Mouse (Mus musculus) CH12.LX (cell line): ENCODE results near the gene Cyb5rl. TPM values are rescaled to one million over a fixed set of nuclear protein-coding genes. Genes with fewer than 3 reads are reported as not detected.

ENCODE experiments used
- DNase-seq: peaks from one replicate; pipeline ENCODE4 v3.0.0-alpha.2; 2013; ENCODE audit errors: extremely low read depth
- H3K27ac ChIP-seq: 2 replicates; pipeline ENCODE4 v1.5.1; 2012; ENCODE audit warnings: low read depth, mild to moderate bottlenecking, control low read depth, moderate library complexity; ENCODE audit not compliant: insufficient read depth
- H3K27me3 ChIP-seq: replicated peaks from 2 replicates; pipeline ENCODE3; 2012; ENCODE audit warnings: inconsistent platforms
- H3K36me3 ChIP-seq, 2 experiments: replicated peaks in 1 of 2; 2 replicates each; pipeline versions ENCODE3 to v1.6.1; 2012; ENCODE audit warnings: inconsistent platforms in 1 of 2, low read length in 1 of 2, mild to moderate bottlenecking in 1 of 2, mixed read lengths in 1 of 2, moderate library complexity in 1 of 2; ENCODE audit not compliant: control insufficient read depth in 1 of 2, insufficient read depth in 1 of 2
- H3K4me1 ChIP-seq, 2 experiments: 2 replicates each; pipeline ENCODE4 v1.6.1; 2012; ENCODE audit warnings: inconsistent platforms in 1 of 2, moderate library complexity in 1 of 2; ENCODE audit not compliant: insufficient read depth in 2 of 2, control insufficient read depth in 1 of 2
- H3K4me2 ChIP-seq: 2 replicates; pipeline ENCODE4 v1.6.1; 2012; ENCODE audit warnings: low read depth, mild to moderate bottlenecking, control low read depth; ENCODE audit not compliant: poor library complexity, insufficient read depth, severe bottlenecking
- H3K4me3 ChIP-seq, 3 experiments: fragments of 150-350 bp in 1 of 3; sonication (generic) in 1 of 3; replicated peaks in 1 of 3; 2 replicates each; pipeline versions ENCODE3 to v1.5.1; 2011 to 2012; ENCODE audit warnings: low read depth in 2 of 3, low read length in 2 of 3, mild to moderate bottlenecking in 2 of 3, moderate library complexity in 2 of 3, control low read depth in 1 of 3, improper control_type of control experiment in 1 of 3, inconsistent platforms in 1 of 3, mixed read lengths in 1 of 3; ENCODE audit not compliant: poor library complexity in 1 of 3
- H3K79me2 ChIP-seq: replicated peaks from 2 replicates; pipeline ENCODE4 v1.6.1; 2012; ENCODE audit warnings: mild to moderate bottlenecking, moderate library complexity; ENCODE audit not compliant: control insufficient read depth, poor library complexity, insufficient read depth, severe bottlenecking; ENCODE audit errors: extremely low read depth
- H3K9ac ChIP-seq: 2 replicates; pipeline ENCODE4 v1.6.1; 2012; ENCODE audit warnings: low read depth, mild to moderate bottlenecking, control low read depth, moderate library complexity; ENCODE audit not compliant: insufficient read depth
- H3K9me3 ChIP-seq: replicated peaks from 2 replicates; pipeline ENCODE3; 2012; ENCODE audit warnings: low read length, inconsistent platforms, mixed read lengths
- BHLHE40 ChIP-seq: IDR thresholded peaks from 2 replicates; pipeline ENCODE4 v1.6.1; 2011; ENCODE audit warnings: mild to moderate bottlenecking, low read depth, low read length, improper control_type of control experiment
- CHD1 ChIP-seq: IDR thresholded peaks from 2 replicates; pipeline ENCODE4 v1.6.1; 2012; ENCODE audit warnings: low read depth, low read length, improper control_type of control experiment, inconsistent platforms
- CTCF ChIP-seq, 2 experiments: IDR thresholded peaks in 1 of 2; conservative IDR thresholded peaks in 1 of 2; 2 replicates each; pipeline ENCODE4 v1.5.1; 2011 to 2012; ENCODE audit warnings: low read depth in 2 of 2, low read length in 2 of 2, improper control_type of control experiment in 1 of 2, inconsistent platforms in 1 of 2, mild to moderate bottlenecking in 1 of 2, moderate library complexity in 1 of 2
- E2F4 ChIP-seq: IDR thresholded peaks from 2 replicates; pipeline ENCODE4 v1.6.1; 2011; ENCODE audit warnings: low read depth, low read length, improper control_type of control experiment; ENCODE audit not compliant: insufficient replicate concordance
- ELF1 ChIP-seq: IDR thresholded peaks from 2 replicates; pipeline ENCODE4 v1.6.1; 2014; ENCODE audit warnings: low read depth, mild to moderate bottlenecking, inconsistent platforms, low read length, improper control_type of control experiment
- ETS1 ChIP-seq: conservative IDR thresholded peaks from 2 replicates; pipeline ENCODE4 v1.6.1; 2012; ENCODE audit warnings: low read depth, mild to moderate bottlenecking, inconsistent platforms, low read length, improper control_type of control experiment, moderate library complexity
- GABPA ChIP-seq: IDR thresholded peaks from 2 replicates; pipeline ENCODE4 v1.6.1; 2012; ENCODE audit warnings: low read depth, low read length, improper control_type of control experiment, inconsistent platforms; ENCODE audit not compliant: insufficient replicate concordance
- HCFC1 ChIP-seq: IDR thresholded peaks from 2 replicates; pipeline ENCODE4 v1.6.1; 2012; ENCODE audit warnings: low read depth, mild to moderate bottlenecking, inconsistent platforms, low read length, improper control_type of control experiment
- IRF4 ChIP-seq: IDR thresholded peaks from 2 replicates; pipeline ENCODE4 v1.6.1; 2014; ENCODE audit warnings: low read depth, mild to moderate bottlenecking, inconsistent platforms, low read length, improper control_type of control experiment
- JUN ChIP-seq: IDR thresholded peaks from 2 replicates; pipeline ENCODE4 v1.6.1; 2011; ENCODE audit warnings: low read depth, mild to moderate bottlenecking, low read length, improper control_type of control experiment, moderate library complexity; ENCODE audit not compliant: insufficient read depth
- JUND ChIP-seq: conservative IDR thresholded peaks from 2 replicates; pipeline ENCODE4 v1.6.1; 2011; ENCODE audit warnings: low read depth, low read length, improper control_type of control experiment
- KAT2A ChIP-seq: IDR thresholded peaks from 2 replicates; pipeline ENCODE4 v1.6.1; 2012; ENCODE audit warnings: low read length, improper control_type of control experiment, inconsistent platforms; ENCODE audit not compliant: insufficient replicate concordance
- MAFK ChIP-seq: IDR thresholded peaks from 2 replicates; pipeline ENCODE4 v1.6.1; 2011; ENCODE audit warnings: low read length, improper control_type of control experiment; ENCODE audit not compliant: insufficient replicate concordance
- MAZ ChIP-seq: IDR thresholded peaks from 2 replicates; pipeline ENCODE4 v1.6.1; 2012; ENCODE audit warnings: low read depth, mild to moderate bottlenecking, inconsistent platforms, low read length, improper control_type of control experiment, moderate library complexity
- MEF2A ChIP-seq: IDR thresholded peaks from 2 replicates; pipeline ENCODE4 v1.6.1; 2014; ENCODE audit warnings: low read depth, mild to moderate bottlenecking, inconsistent platforms, low read length, improper control_type of control experiment, borderline replicate concordance
- MXI1 ChIP-seq: IDR thresholded peaks from 2 replicates; pipeline ENCODE4 v1.6.1; 2011; ENCODE audit warnings: mild to moderate bottlenecking, low read depth, low read length, improper control_type of control experiment
- MYC ChIP-seq: IDR thresholded peaks from 2 replicates; pipeline ENCODE4 v1.6.1; 2011; ENCODE audit warnings: low read depth, mild to moderate bottlenecking, improper control_type of control experiment, low read length
- NRF1 ChIP-seq: IDR thresholded peaks from 2 replicates; pipeline ENCODE4 v1.6.1; 2014; ENCODE audit warnings: low read depth, mild to moderate bottlenecking, inconsistent platforms, low read length, improper control_type of control experiment, moderate library complexity
- PAX5 ChIP-seq: IDR thresholded peaks from 2 replicates; pipeline ENCODE4 v1.6.1; 2012; ENCODE audit warnings: low read length, inconsistent platforms, mixed read lengths
- POLR2A ChIP-seq: IDR thresholded peaks from 2 replicates; pipeline ENCODE4 v1.6.1; 2011; ENCODE audit warnings: low read depth, mild to moderate bottlenecking, improper control_type of control experiment, low read length
- RAD21 ChIP-seq: IDR thresholded peaks from 2 replicates; pipeline ENCODE4 v1.6.1; 2011; ENCODE audit warnings: low read depth, mild to moderate bottlenecking, low read length, improper control_type of control experiment, moderate library complexity
- RCOR1 ChIP-seq: conservative IDR thresholded peaks from 2 replicates; pipeline ENCODE4 v1.6.1; 2012; ENCODE audit warnings: low read depth, mild to moderate bottlenecking, inconsistent platforms, low read length, improper control_type of control experiment
- SIN3A ChIP-seq: IDR thresholded peaks from 2 replicates; pipeline ENCODE4 v1.6.1; 2012; ENCODE audit warnings: low read length, improper control_type of control experiment, inconsistent platforms
- SMC3 ChIP-seq: IDR thresholded peaks from 2 replicates; pipeline ENCODE4 v1.6.1; 2011; ENCODE audit warnings: low read depth, low read length, improper control_type of control experiment
- UBTF ChIP-seq: IDR thresholded peaks from 2 replicates; pipeline ENCODE4 v1.6.1; 2012; ENCODE audit warnings: low read depth, mild to moderate bottlenecking, inconsistent platforms, low read length, improper control_type of control experiment, moderate library complexity
- USF1 ChIP-seq: IDR thresholded peaks from 2 replicates; pipeline ENCODE4 v1.6.1; 2014; ENCODE audit warnings: low read depth, mild to moderate bottlenecking, inconsistent platforms, low read length, improper control_type of control experiment
- USF2 ChIP-seq: conservative IDR thresholded peaks from 2 replicates; pipeline ENCODE4 v1.6.1; 2011; ENCODE audit warnings: low read depth, low read length, improper control_type of control experiment
- ZC3H11A ChIP-seq: IDR thresholded peaks from 2 replicates; pipeline ENCODE4 v1.6.1; 2012; ENCODE audit warnings: low read depth, mild to moderate bottlenecking, inconsistent platforms, low read length, improper control_type of control experiment
- ZKSCAN1 ChIP-seq: IDR thresholded peaks from 2 replicates; pipeline ENCODE4 v1.6.1; 2012; ENCODE audit warnings: low read depth, inconsistent platforms, low read length, improper control_type of control experiment, borderline replicate concordance
- ZMIZ1 ChIP-seq: IDR thresholded peaks from 2 replicates; pipeline ENCODE4 v1.6.1; 2012; ENCODE audit warnings: low read depth, mild to moderate bottlenecking, inconsistent platforms, low read length, improper control_type of control experiment
- ZNF384 ChIP-seq: IDR thresholded peaks from 2 replicates; pipeline ENCODE4 v1.6.1; 2012; ENCODE audit warnings: low read depth, low read length, improper control_type of control experiment, inconsistent platforms
- dilution Hi-C: fragments of 300-500 bp; cut with MboI; formaldehyde crosslinking; loops from 2 replicates; pipeline ENCODE4 v1.14.3; 2020; ENCODE audit warnings: low sequenced_read_pairs; ENCODE audit not compliant: extremely low pct_unique_long_range_greater_than_20kb, extremely low pct_ligation_motif_present
- in situ Hi-C: fragments of 300-500 bp; cut with MboI; formaldehyde crosslinking; loops from 3 replicates; pipeline ENCODE4 v1.14.3; 2019; ENCODE audit warnings: low sequenced_read_pairs, low pct_ligation_motif_present, low pct_unique_long_range_greater_than_20kb, mixed read lengths
- polyA plus RNA-seq: library from polyadenylated mRNA; unstranded; fragments of >175 nt; gene quantifications from 2 replicates; pipeline ENCODE4 v1.2.1, GENCODE M21; 2012; ENCODE audit warnings: low read depth; ENCODE audit not compliant: insufficient read length
- total RNA-seq, 2 experiments: library from RNA; depleted of rRNA; stranded (reverse); fragments of 300-350 nt in 1 of 2; fragments of >200 nt in 1 of 2; gene quantifications; 2 replicates each; pipeline ENCODE4 v1.2.3; 2012 to 2014

Gene Cyb5rl
- total and polyA plus RNA-seq, 3 experiments, result 14.0 to 22.7 (median 19.3) TPM

DNA sequence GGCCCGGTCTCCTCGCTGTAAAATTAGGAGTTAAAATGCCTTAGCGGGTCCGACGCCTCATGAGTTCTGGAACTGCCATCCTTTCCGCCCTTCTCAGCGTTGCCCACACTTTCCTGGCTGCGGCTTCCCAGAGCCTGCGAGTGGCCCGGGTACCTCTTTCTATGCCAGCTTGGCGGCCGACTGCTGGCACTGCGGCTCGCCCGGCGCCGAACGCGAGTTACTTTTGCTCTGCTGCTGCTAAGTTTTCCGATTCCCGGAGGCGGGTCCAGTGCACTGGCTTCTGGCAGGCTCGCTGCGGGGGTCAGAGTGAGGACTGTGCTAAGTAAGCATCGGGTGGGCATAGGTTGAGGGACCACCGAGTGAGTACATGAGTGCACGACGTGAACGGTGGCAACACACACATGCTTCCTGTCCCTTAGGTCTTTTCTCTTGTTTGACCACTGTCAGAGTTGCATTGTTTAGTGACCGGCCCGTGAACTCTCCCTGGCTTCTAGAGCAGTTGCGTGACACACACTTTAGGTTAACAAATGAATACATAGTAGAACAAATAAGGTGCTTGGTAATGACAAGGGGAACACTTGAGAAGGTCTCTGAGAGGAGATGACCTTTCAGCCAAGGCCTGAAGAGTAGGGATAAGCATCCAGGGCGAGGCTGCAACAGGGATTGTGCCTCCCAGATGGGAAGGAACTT is 508 bp downstream of the Cyb5rl start:
- DNase-seq, result no peak
- H3K4me3 ChIP-seq, result peak overlapping the region; percentile 78 to 91 (median 80)
- H3K27ac ChIP-seq, result no peak overlapping the region
- H3K4me2 ChIP-seq, result peak overlapping the region; percentile 81
- dilution Hi-C loops, result no loop called here
- H3K9me3 ChIP-seq, result no peaks in the 10 kb centered on the region
- peaks cover 17 to 43% of the 10 kb centered on the region in 2 experiments for H3K4me1 ChIP-seq
- peaks cover 10% of the 10 kb centered on the region for H3K79me2 ChIP-seq
- H3K27me3 ChIP-seq, result no peaks in the 10 kb centered on the region
- in situ Hi-C loops, result no loop called here
- peaks cover 23 to 53% of the 10 kb centered on the region in 2 experiments for H3K36me3 ChIP-seq
- peak overlapping the region; percentile 69 for H3K9ac ChIP-seq
- TF ChIP-seq ETS1 (no peak), SMC3 (peak; percentile 1; the same call in 1 of the 2 replicates), SIN3A (peak; percentile 27; the same call in 1 of the 2 replicates)

DNA sequence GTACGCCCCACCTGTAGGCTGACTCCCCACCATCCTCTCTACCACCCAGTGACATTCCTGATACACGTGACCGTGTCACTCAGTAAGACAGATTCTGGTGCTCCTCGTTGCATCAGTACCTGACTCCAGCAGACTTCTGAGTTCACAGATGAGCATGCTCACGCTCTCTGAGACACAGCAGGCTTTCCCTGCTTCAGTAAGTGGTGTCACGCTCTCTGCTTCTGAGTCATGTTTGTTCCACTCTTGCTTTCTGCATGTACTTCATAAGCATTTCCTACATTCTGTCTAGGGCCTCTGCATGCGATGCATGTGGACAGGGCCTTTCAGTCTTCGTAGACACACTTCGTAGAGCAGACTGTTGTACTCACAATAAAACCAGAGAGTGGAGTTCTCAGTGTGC is 5.6 kb downstream of the Cyb5rl start:
- H3K4me2 ChIP-seq, result no peak overlapping the region
- H3K79me2 ChIP-seq, result no peaks in the 10 kb centered on the region
- in situ Hi-C loops, result no loop called here
- peaks cover 14 to 23% of the 10 kb centered on the region in 2 experiments for H3K4me1 ChIP-seq
- H3K9me3 ChIP-seq, result no peaks in the 10 kb centered on the region
- H3K27ac ChIP-seq, result no peak overlapping the region
- H3K9ac ChIP-seq, result no peak overlapping the region
- no peak overlapping the region for H3K4me3 ChIP-seq
- peak; percentile 72 for DNase-seq
- H3K27me3 ChIP-seq, result no peaks in the 10 kb centered on the region
- dilution Hi-C loops, result no loop called here
- H3K36me3 ChIP-seq, result peaks cover 2 to 72% of the 10 kb centered on the region in 2 experiments
- peak; percentile 91 for TF ChIP-seq IRF4
- TF ChIP-seq E2F4, result no peak
- TF ChIP-seq JUN, result peak; percentile 46
- peak; percentile 83; the same call in 1 of the 2 replicates for TF ChIP-seq MXI1
- TF ChIP-seq RCOR1, result no peak
- TF ChIP-seq MAFK, result no peak
- TF ChIP-seq ZC3H11A, result no peak
- TF ChIP-seq ETS1, result peak; percentile 91
- peak; percentile 44; the same call in 1 of the 2 replicates for TF ChIP-seq ELF1
- no peak; the same call in 1 of the 2 replicates for TF ChIP-seq RAD21
- no peak for TF ChIP-seq CHD1
- TF ChIP-seq USF1, result no peak; the same call in 1 of the 2 replicates
- peak; percentile 81 for TF ChIP-seq NRF1
- no peak for TF ChIP-seq UBTF
- TF ChIP-seq MAZ, result no peak
- no peak for TF ChIP-seq PAX5
- no peak for TF ChIP-seq ZMIZ1
- no peak for TF ChIP-seq ZNF384
- TF ChIP-seq KAT2A, result no peak
- TF ChIP-seq POLR2A, result no peak
- TF ChIP-seq GABPA, result no peak
- no peak for TF ChIP-seq USF2
- peak; percentile 95 for TF ChIP-seq BHLHE40
- no peak for TF ChIP-seq HCFC1
- peak; percentile 66 for TF ChIP-seq MEF2A
- TF ChIP-seq JUND, result peak; percentile 80
- no peak for TF ChIP-seq SMC3
- no peak; the same call in 1 of the 2 replicates for TF ChIP-seq SIN3A
- no peak for TF ChIP-seq CTCF (conservative IDR thresholded peaks at IDR 0.05 in 1 of 2, IDR thresholded peaks at IDR 0.05 in 1 of 2; ENCODE audit: low read depth in 2 of 2, low read length in 2 of 2)
- TF ChIP-seq ZKSCAN1, result no peak
- peak; percentile 87 for TF ChIP-seq MYC
